Mouse (Mus musculus): ENCODE results near the gene Zap70.
"Not testable (repeated sequence)": the region's sequence is repeated elsewhere in the genome, so short reads cannot be mapped to it uniquely, and the experiment has no call there.

Gene Zap70

DNA sequence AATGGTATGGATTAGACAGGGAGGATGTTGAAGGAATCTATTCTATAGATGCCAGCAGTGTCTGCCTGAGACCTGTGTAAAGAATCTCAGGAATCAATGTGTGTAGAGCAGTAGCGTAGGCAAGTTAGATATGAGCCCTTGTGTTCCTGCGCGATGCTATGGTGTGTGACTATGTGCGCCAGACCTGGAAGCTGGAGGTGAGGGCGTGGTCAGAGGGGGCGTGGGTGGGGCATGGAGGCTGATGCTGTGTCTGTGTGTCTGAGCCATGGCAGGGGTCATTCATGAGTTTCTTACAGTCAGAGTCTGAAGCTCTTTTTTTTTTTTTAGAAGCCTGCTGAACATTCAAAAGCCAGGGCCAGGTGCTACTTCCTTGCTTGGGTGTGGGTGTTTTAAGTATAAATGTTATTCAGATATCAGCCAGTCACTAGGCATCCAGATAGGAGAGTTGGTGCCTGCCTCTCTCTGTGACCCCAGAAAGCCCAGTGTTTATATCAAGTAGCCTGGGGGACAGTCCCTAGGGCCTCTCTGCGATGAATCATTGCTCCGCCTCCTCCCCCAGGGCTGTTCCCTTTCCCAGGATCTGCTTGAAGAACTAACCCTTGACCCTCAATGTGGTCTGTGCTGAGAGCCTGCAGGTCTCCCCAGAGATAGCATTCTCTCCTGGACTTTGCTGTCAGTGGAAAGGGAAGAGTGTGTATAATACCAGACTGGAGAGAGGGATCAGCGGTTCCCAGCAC, 10.8 kb downstream of the Zap70 start:
- DNase-seq (ENCODE audit: low read depth): peak; percentile 25

DNA sequence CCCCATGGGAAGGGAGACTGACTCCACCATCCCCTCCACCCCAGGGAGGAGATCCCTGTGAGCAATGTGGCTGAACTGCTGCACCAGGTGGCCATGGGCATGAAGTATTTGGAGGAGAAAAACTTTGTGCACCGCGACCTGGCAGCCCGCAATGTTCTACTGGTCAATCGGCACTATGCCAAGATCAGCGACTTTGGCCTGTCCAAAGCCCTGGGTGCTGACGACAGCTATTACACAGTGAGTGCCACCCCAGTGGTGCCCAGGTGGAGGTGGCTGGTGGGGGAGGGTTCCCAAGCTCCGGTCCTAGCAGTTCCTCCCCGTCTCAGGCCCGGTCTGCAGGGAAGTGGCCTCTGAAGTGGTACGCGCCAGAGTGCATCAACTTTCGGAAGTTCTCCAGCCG, 19.2 kb downstream of the Zap70 start:
- no peak for DNase-seq (ENCODE audit: low read depth)

DNA sequence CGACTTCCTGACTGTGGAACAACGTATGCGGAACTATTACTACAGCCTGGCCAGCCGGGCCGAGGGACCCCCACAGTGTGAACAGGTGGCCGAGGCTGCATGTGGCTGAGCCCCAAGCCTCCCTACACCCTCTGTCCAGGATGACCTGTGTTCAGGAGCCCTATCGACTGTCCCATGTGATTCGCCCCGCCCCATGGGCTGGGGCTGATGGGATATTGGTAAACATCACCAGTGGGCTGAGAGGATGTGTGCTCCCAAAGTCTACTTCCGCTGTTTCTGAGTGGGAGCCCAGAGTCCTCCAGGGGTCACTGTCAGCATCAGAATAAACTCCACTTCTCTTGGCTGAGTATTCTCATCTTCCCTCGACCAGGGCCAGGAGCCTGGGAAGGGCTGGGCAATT, 20.9 kb downstream of the Zap70 start:
- no peak for DNase-seq (ENCODE audit: low read depth)

DNA sequence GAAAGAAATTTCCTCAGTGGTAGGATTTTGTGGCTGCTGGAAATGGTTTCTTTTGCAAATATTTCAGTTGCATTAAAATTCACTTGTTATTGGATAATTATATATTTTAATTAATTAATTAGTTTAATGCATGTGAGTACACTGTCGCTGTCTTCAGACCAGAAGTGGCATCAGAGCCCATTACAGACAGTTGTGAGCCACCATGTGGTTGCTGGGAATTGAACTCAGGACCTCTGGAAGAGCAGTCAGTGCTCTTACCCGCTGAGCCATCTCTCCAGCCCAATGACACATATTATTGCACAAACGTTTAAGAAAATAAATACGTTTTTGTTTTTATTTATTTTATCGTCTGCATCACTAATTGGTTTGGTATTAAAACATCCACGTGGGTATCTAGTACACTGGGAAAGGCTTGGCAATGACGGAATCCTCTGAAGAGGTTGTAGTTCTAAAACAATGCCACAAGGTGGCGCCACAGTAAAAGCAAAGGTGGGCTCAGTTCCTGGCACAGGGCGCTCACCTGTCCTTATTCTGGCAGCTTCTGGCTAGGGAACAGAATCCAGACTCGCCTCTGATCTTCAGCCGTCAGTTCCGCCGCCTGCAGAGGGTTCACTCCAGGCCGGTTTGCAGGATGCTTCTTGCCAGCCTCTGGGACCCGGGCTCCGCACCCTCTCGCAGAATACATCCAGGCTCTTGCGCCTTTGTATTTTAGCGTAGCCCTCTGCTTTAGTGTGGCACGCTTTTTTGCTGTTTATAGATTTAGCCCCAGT, 23.0 kb downstream of the Zap70 start:
- DNase-seq (ENCODE audit: low read depth): peak; percentile 77

DNA sequence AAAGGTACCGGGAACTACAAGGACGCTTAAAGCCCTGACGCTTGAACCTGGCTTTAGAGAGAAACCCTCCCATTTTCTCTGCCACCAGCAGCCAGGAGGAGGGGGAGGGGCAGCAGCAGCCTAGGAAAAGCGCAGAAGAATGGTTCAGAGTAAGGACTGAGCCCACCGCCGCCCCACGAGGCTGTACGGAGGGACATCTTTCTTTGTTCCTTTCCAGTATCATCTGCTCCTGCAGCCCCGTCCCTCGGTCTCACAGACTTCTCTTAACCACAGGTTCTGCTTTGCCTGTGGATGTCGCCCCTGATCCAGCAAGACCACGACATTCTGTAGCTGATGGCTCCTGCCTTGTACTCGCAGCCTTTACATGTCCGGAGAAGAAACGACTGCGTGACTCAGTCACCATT, 23.6 kb downstream of the Zap70 start:
- no peak for DNase-seq (ENCODE audit: low read depth)

DNA sequence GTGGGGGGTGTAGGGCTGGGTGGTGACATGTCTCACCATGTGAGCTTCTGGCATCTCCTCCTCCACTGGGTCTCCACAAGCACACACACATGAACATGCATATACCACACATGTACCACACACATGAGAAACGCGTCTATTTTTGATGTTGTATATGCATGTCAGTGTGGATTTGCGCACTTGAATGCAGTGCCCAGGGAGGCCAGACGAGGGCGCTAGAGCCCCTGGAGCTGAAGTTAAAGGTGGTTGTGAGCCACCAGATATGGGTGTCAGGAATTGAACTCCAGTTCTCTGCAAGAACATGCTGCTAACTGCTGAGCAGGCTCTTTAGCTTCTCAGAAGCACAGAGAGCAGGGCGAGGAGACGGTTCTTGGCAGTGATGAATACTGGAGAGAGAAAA, 24.8 kb downstream of the Zap70 start:
- DNase-seq (ENCODE audit: low read depth): no peak

DNA sequence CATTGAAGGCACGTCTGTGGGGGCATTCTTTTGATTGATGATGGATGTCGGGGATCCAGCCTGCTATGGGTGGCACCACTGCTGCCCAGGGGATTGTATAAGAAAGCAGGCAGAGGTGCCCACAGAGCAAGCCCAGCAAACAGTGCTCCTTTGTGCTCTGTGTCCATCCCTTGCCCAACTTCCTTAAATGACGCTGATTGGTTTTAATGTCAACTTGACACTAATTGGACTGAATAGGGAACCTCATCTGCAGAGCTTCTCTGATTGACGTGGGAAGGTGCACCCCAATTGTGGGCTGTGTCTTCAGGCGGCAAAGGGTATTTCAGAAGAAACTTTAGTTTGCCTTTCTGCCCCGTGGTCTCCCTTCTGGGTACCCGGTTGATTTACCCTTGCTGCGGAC, 27.8 kb downstream of the Zap70 start:
- DNase-seq (ENCODE audit: low read depth): no peak

DNA sequence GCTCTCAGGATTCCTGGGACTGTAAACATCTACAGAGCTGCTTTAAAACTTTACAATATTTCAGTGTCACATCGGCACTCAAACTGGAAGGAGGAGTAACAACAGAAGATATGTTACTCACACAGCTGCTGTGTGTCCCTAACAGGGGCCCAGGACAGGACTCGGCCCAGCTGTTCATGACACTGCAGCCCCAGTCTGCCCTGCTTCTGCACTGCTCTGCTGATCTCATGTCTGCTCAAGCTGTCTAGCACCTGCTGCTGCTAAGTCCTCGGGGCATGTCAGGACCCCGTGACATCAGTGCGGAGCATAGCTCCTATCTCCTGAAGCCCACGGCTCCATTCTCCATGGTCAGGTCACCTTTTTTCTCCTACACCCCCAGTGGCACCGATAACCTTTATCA, 35.1 kb downstream of the Zap70 start:
- no peak for DNase-seq (ENCODE audit: low read depth)

DNA sequence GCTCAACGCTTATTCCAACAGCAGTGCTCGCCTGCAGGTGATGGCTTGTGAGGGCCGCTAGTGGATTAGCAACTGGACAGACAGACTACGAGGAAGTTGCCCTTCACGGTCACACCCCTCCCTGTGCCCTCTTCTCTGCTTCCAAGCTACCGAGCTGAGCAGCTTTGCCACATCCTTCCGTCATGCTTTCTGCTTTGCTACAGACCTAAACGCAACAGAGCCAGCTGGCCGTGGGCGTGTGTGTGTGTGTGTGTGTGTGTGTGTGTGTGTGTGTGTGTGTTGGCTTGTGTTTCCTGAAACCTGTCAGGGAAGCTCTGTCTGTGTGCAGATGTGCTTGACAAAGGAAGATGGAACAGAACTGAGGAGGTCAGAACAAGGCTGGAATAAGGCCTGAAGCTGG, 35.9 kb downstream of the Zap70 start:
- no peak for DNase-seq (ENCODE audit: low read depth)

DNA sequence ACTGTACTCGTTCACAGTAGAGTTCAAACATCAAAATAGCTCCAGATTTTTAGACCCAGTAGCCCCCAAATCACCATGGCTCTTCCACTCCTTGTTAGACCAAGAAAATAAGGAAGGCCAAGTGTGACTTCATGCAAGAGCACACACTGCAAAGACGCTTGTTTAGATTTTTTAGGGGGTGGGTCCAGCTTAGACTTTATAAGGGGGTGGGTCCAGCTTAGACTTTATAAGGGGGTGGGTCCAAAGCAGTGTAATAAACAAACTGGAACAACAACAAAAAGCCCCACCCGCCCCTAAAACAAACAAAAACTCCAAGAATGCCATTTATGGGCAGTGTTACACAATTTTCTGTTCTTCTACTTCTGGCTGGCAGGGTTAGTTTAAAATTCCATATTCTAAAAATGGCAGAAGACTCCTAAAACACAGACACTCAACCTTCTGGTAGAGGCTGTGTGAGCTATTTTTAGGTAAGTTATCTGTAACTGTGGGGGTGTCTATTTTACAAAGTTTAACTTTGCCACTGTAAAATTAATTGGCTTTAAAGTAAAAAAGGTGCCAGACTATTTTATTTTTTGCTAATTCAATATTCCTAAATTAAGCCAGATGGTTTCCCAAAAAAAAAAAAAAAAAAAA, 38.9 kb downstream of the Zap70 start:
- no peak for DNase-seq (ENCODE audit: low read depth)

DNA sequence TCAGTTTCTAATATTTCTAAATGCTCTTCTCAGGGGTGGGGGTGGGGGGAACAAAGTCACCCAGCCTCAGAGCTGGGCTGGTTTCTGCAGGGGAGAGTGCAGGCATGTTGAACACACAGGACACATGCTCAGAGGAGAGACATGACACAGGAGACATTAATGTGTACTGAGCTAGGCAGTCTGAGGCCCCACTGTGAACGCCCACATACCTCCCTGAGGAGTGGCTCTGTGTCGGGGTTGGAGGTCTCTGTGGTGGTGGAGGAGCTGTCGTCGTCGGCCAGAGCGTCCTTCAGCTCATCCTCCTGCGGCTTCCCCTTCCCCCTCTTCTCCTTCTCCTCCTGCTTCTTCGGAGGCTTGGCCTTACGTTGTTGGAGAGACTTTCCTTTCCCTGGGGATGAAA, 42.7 kb downstream of the Zap70 start:
- DNase-seq (ENCODE audit: low read depth): no peak

DNA sequence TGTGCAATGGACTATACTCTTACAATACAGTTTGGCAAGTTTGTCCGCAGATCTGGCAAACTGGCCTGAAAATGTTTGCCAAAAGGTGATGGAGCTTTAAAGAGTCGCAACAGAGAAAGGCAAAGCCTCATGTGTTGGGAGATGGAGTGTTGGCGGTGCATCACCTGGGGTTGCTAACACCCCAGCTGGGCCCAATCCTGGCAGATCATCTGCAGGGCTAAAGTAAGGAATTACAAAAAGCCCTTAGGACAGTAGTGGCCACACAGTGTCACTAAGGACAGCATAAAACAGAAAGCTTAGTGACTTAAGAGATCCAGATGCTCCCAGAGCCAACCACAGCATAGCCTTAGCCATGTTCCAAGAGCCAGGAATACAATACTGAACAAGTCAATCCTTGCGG, 43.2 kb downstream of the Zap70 start:
- DNase-seq (ENCODE audit: low read depth): no peak

DNA sequence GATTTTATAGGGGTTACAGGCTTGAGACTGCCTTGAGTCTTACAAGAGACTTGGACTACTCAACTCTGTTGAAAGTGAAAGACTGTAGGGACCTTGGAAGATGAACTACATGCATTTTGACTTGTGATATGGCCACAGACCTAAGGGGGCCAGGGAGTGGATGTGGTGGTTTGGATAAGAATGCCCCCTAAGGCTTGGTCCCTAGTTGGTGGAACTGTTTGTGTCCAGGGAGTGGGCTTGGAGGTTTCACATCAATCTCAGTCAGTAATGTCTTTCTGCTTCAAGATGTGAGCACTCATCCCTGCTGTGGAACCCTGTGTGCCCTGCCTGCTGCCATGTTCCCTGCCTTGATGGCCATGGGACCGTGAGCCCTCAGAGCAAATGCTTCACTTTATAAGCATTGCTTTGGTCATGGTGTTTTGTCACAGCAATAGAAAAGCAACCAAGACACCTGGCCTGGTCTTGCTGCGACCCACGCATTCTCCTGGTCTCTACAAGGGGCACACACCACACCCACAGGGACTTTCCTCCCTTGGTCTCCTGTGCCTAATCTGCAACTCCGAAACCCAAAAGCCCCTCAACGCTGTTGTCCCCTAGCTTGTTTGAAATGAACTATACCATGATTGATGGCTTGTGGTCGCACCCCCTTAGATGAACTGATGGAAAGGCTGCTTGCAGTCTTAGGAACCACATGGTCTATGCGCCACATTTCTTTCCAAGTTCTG, 44.7 kb downstream of the Zap70 start:
- no peak for DNase-seq (ENCODE audit: low read depth)

DNA sequence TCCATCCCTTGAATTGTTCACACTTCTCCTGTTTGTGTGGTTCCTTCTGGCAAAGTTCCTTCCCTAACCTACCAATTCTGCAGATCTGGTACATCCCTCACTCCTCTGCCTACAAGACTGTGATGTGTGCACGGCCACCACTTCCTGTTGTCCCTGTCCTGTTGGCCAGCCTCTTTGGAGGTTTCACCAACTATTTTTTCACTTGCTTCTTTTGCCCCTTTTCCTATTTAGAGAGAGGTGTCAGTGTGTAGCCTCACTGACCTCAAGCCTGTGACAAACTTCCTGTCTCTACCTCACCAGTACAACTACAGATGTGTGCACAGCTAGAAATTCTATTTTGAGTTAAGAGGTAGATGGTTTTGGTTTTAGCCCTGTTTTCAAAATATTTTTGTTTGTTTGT, 45.5 kb downstream of the Zap70 start:
- no peak for DNase-seq (ENCODE audit: low read depth)

DNA sequence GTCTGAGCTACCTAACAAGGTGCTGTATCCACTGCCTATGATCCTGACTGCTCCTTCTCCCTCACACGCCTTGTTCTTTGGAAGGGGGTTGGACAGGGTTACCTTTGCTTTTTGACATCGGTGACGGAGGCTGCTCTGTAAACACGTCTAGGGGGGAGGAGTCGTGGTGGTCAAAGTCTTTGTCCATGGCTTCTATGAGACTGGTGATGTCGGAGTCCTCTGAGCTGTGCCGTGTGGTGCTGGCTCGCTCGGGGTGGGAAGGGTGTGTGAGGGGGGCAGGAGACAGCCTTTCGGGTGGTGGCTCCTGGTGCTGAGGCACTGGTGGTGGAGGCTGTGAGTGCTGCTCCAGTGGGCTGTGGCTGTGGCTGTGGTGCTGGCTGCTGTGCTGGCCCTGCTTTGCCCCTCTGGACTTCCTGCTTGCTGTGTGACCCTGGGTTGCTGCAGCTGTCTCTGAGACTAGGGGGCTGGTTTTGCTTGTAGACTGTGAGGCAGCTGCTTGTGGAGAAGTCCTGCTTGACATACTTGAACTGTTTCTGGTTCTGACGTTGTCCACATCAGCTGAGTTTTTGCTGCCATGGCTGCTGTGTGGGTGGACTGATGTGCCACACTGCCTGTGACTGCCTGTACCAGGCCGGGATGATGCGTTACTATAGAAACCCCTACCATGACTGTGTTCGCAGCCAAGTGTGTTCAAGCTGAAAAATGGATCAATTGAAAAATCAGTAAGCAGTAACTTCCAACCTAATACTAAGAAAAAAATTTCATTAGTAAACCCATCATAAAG, 46.4 kb downstream of the Zap70 start:
- DNase-seq (ENCODE audit: low read depth): no peak

DNA sequence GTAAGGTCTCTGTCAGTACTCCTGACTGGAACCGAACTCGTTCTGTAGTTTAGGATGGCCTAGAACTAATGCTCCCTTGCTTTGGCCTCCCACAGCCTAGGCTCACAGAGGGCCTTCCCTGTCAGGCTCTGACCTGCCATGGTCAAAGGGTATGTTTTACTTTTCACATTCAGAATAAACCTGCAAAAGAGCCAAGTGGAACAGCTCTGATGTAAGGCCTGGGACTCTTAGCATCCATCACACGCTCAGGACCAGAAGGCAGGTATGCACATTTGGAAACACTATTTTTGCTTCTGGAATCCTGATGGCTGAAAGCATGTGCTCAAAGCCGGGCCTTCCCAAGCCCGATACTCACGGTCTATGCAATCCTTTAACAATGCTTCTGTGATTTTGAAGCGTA, 50.2 kb downstream of the Zap70 start:
- DNase-seq (ENCODE audit: low read depth): no peak

DNA sequence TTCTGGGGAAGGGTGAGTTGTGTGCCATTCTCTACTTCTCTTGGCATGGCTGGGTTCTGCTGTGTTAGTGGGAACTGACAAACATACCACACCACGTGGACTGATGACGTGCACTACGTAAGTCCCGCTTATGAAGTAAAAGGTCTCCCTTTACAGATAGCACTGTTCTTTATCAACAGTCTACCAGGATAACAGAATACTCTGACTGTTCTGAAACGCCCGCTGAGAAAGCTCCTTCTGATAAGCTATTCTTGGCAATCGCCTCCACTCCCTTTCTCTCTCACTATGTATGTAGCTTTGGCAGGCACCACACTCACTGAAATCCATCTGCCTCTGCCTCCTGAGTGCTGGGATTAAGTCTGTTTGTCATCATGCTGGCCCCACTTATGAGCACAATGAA, 51.8 kb downstream of the Zap70 start:
- no peak for DNase-seq (ENCODE audit: low read depth)

DNA sequence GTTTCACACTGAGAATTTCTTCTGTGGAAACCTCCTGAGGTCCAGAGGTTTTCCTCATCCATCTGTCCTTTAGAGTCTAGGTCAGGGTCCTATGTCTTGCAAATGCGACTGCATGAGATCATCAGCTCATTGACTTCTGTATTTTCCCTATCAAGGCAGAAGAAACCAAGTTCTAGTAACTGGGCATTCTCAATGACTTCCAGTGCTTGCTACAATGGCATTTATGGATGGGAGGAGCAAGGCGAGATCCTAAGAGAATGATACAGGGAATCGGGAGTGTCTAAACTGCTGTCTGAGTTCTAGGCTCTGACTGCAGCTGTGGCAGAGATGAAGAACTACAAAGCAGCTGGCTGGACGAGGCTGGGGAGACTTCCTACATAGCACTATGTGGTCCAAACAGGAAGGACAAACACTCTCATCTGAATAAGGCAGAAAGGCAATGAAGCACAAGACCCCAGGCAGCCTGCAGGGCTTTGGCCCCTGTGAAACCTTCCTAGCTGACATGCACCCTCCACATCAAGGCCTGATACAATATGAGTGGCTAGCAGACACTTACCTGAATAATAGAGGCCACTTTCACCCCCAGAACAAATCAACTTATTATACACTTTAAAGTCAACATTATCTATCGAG, 52.8 kb downstream of the Zap70 start:
- no peak for DNase-seq (ENCODE audit: low read depth)

DNA sequence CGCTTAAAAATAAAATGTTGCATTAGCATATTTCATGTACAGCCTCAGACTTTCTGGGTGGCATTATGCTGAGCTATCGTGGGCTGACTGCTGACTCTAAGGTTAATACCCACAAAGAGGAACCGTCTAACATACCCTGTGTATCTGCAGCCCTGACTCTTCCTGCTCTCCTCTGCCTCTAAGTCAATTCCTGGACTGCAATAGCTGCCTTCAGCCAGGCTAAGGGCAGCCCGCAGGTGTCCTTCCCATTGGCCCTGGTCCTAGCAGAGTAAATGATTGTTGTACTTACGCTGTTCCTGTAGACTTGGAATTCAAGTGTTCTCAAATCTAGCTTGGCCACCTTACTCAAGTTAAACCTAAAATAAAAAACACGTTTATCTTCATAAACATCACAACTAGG, 53.6 kb downstream of the Zap70 start:
- DNase-seq (ENCODE audit: low read depth): no peak

DNA sequence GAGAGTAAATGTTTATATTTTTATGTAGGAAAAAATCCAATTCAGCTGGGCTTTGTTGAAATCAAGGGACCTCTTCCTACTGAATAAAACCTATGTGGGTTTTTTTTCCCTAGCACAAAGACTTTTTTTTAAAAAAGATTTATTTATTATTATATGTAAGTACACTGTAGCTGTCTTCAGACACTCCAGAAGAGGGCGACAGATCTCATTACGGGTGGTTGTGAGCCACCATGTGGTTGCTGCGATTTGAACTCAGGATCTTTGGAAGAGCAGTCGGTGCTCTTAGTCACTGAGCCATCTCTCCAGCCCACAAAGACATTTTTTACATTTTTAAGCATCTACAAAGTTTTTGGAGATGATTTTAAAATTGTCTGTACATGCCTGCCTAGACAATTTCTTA, 60.3 kb downstream of the Zap70 start:
- DNase-seq (ENCODE audit: low read depth): not testable (repeated sequence)

DNA sequence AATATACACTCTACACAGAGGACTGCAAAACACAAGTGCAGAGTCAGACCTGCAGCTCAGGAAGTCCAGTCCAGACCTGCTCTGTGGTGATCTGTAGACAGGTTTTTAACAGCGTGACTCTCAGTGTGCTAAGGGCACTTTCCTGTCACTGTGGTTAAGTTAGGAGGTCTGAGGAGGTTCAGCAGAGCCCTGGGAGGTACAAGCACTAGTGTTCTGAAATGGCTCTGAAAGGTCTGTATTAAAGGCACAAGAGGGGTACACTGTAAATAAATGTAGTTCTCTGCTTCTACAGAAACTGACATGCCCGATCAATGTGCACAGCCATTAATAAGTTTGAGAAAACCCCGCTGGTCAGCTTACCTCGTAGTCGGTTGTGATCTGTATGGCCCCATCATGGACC, 62.8 kb downstream of the Zap70 start:
- no peak for DNase-seq (ENCODE audit: low read depth)
